Mouse (Mus musculus) lung, embryonic 14.5 days (tissue): ENCODE measurements around the gene Med10. TPM values are rescaled to one million over a fixed set of nuclear protein-coding genes. Genes with fewer than 3 reads are reported as not detected.

ENCODE experiments used
- ATAC-seq: fragments of 200-750 bp; cut with Nextera tagmentation; 2 replicates; pipeline ENCODE4 v1.8.0; 2017; ENCODE audit warnings: mild to moderate bottlenecking, moderate TSS enrichment, moderate library complexity; ENCODE audit not compliant: insufficient read depth
- DNase-seq: peaks from one replicate; pipeline ENCODE4 v3.0.0-alpha.2; 2015
- H3K27ac ChIP-seq: fragments of 300-500 bp; sonication (generic); 2 replicates; pipeline ENCODE4 v1.5.1; 2014; ENCODE audit warnings: low read depth, mild to moderate bottlenecking, moderate library complexity
- H3K27me3 ChIP-seq: fragments of 300-500 bp; sonication (generic); 2 replicates; pipeline ENCODE4 v1.6.1; 2014; ENCODE audit warnings: low read length, control low read depth; ENCODE audit not compliant: insufficient read depth
- H3K36me3 ChIP-seq: fragments of 300-500 bp; sonication (generic); 2 replicates; pipeline ENCODE4 v1.6.1; 2014; ENCODE audit warnings: control low read depth; ENCODE audit not compliant: insufficient read depth
- H3K4me1 ChIP-seq: fragments of 300-500 bp; sonication (generic); 2 replicates; pipeline ENCODE4 v1.6.1; 2014; ENCODE audit warnings: antibody characterized with exemption, control low read depth; ENCODE audit not compliant: insufficient read depth
- H3K4me2 ChIP-seq: fragments of 300-500 bp; sonication (generic); 2 replicates; pipeline ENCODE4 v1.6.1; 2014; ENCODE audit warnings: mild to moderate bottlenecking
- H3K4me3 ChIP-seq: fragments of 300-500 bp; sonication (generic); 2 replicates; pipeline ENCODE4 v1.5.1; 2014; ENCODE audit warnings: low read depth, low read length
- H3K9ac ChIP-seq: fragments of 300-500 bp; sonication (generic); 2 replicates; pipeline ENCODE4 v1.6.1; 2014
- H3K9me3 ChIP-seq: fragments of 300-500 bp; sonication (generic); 2 replicates; pipeline ENCODE4 v1.6.1; 2016; ENCODE audit warnings: low read depth, low read length, control low read depth
- CTCF ChIP-seq: IDR thresholded peaks from 2 replicates; pipeline ENCODE4 v1.5.1; 2016; ENCODE audit warnings: antibody characterized with exemption, low read depth
- WGBS: fragments of 180-500 bp; shearing (Covaris S2); extraction: QIAGEN DNeasy Blood & Tissue Kit; methylation state at CpG from one replicate; pipeline ENCODE4 v1.1.7; 2014; 5-methylcytosine and 5-hydroxymethylcytosine counted together
- polyA plus RNA-seq: library from polyadenylated mRNA; unstranded; fragments of >200 nt; fragmentation: Nextera tagmentation; extraction: Ambion mirVana; gene quantifications from 2 replicates; pipeline ENCODE4 v1.2.1, GENCODE M21; 2014

Med10 gene
- polyA plus RNA-seq = 137 and 143 TPM in 2 replicates

DNA sequence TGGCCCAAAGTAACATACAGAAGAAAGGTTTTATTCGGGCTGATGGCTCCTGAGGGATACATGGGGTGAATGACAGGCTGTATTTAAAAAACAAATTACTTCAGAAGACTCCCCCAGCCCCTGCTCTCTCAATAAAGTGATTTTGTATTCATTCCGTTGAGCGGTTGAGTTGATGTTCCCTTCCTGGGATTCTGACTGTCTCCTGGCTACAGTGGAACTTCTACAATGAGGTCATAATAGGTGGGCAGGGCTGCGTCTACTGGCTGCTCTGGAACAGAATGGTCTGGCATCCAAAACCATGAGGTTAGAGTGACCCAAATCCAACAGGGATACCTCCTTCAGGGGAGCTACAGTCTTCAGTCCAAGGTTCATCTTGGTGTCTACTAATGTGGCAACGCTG is at the start of gene Med10:
Med10 (plus strand) TSS at position 301 of the 400 bp plus-strand sequence.
- H3K4me2 ChIP-seq = no peak within 1 kb of the TSS
- H3K4me1 ChIP-seq = no peaks in the 10 kb centered on the region
- WGBS = 80% methylated on average over 5 of the region's 5 CpGs
- H3K27ac ChIP-seq = no peak within 1 kb of the TSS
- no peaks in the 10 kb centered on the region for H3K9me3 ChIP-seq
- TF ChIP-seq CTCF = no peak
- H3K36me3 ChIP-seq = no peaks in the 10 kb centered on the region
- DNase-seq = no peak
- H3K4me3 ChIP-seq = no peak within 1 kb of the TSS
- H3K27me3 ChIP-seq = no peaks in the 10 kb centered on the region
- no peak for ATAC-seq
- H3K9ac ChIP-seq = no peak within 1 kb of the TSS

DNA sequence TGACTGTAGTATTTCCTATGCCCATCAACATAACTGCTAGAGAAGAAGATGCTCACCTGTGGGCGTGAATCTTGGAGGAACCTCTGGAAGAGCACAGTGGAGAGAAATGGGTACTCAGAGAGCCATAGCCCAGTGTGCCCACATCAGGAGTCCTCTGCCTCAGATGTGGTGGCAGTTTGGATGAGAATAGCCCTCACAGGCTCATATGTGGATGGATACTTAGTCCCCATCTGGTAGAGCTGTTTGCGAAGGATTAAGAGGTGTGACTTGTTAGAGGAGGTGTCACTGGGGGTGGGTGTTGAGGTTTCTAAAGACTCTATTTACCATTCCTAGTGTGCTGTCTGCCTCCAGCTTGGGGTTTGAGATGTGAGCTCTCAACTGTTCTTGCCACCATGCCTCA is 49.3 kb upstream of the Med10 start:
- no peaks in the 10 kb centered on the region for H3K9me3 ChIP-seq
- DNase-seq (no peak), ATAC-seq (no peak)
- no peak for TF ChIP-seq CTCF
- 57% methylated on average over 2 of the region's 2 CpGs for WGBS
- H3K27ac ChIP-seq = no peak overlapping the region
- H3K4me3 ChIP-seq = no peak overlapping the region
- H3K27me3 ChIP-seq = no peaks in the 10 kb centered on the region
- H3K9ac ChIP-seq = no peak overlapping the region
- no peak overlapping the region for H3K4me2 ChIP-seq
- no peaks in the 10 kb centered on the region for H3K36me3 ChIP-seq
- no peaks in the 10 kb centered on the region for H3K4me1 ChIP-seq

DNA sequence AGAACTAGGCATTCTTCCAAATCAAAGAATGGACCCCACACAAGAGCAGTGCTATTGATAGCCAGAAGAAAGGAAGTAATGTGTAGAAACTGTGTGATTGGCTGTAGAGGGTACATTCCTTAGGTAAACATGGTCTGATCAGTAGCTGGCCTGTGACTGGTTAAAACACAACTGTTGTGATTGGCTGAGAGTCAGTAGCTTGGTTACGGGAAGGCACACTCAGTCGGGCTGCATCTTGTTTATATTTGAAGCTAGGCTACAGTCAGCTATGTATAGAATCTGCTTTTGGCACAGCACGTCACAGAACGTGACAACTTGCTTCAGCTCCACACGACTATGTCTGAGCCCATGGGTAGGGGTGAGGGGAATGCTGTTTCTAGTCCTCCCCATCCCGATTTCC is 43.2 kb upstream of the Med10 start:
- H3K4me1 ChIP-seq = no peaks in the 10 kb centered on the region
- peak; percentile 86 for ATAC-seq
- DNase-seq = peak; percentile 51
- no peaks in the 10 kb centered on the region for H3K27me3 ChIP-seq
- no peak for TF ChIP-seq CTCF
- H3K9ac ChIP-seq = no peak overlapping the region
- H3K36me3 ChIP-seq = no peaks in the 10 kb centered on the region
- no peaks in the 10 kb centered on the region for H3K9me3 ChIP-seq
- H3K4me3 ChIP-seq = no peak overlapping the region
- H3K27ac ChIP-seq = no peak overlapping the region
- H3K4me2 ChIP-seq = no peak overlapping the region
- WGBS = 44% methylated on average over 6 of the region's 6 CpGs

DNA sequence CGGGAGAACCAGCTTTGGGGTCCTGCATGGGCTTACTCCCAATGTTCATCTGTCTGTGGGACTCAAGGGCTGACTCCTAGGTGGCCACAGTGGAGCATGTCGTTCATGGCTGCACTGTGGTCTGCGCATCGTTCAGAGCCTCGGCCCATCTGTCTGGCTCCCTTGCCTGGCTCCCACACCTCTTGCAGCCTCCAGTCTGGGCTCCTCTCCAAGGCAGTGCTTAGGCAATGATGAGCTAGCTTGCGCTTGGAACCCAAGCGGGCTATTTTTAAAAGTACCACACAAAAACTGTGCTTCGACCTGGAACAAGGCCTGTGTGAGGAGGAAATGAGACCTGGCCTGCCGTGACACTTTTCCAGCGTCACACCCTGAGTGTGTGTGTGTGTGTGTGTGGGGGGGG is 40.8 kb upstream of the Med10 start:
- DNase-seq (peak; percentile 76), ATAC-seq (peak; percentile 78)
- H3K4me3 ChIP-seq = no peak overlapping the region
- no peak overlapping the region for H3K9ac ChIP-seq
- no peak overlapping the region for H3K4me2 ChIP-seq
- no peaks in the 10 kb centered on the region for H3K36me3 ChIP-seq
- no peaks in the 10 kb centered on the region for H3K4me1 ChIP-seq
- 64% methylated on average over 10 of the region's 10 CpGs for WGBS
- no peak overlapping the region for H3K27ac ChIP-seq
- no peaks in the 10 kb centered on the region for H3K27me3 ChIP-seq
- no peaks in the 10 kb centered on the region for H3K9me3 ChIP-seq
- TF ChIP-seq CTCF = no peak

DNA sequence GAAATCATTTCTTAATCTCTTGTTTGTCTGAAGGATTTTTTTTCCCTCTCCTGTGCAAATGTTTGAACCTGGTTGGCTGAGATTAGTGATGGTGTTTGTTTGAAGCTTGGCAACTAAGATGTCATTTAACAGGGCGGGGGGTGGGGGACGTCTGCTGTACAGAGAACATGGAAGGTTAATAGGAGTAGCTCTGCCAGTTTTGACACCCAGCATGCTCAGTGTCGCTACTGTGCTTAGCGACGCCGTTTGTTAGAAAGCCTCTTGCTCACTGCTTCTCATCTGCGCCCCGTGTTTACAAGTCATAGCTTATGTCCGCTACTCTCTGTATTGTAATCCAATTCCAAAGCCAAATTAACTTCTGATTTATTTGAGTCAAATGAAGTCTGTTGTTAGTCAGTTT is 37.5 kb upstream of the Med10 start:
- no peaks in the 10 kb centered on the region for H3K9me3 ChIP-seq
- 62% methylated on average over 9 of the region's 9 CpGs for WGBS
- TF ChIP-seq CTCF = no peak
- no peaks in the 10 kb centered on the region for H3K27me3 ChIP-seq
- H3K9ac ChIP-seq = no peak overlapping the region
- no peak for ATAC-seq
- no peaks in the 10 kb centered on the region for H3K36me3 ChIP-seq
- H3K4me3 ChIP-seq = no peak overlapping the region
- no peak overlapping the region for H3K4me2 ChIP-seq
- no peaks in the 10 kb centered on the region for H3K4me1 ChIP-seq
- no peak overlapping the region for H3K27ac ChIP-seq
- DNase-seq = no peak

DNA sequence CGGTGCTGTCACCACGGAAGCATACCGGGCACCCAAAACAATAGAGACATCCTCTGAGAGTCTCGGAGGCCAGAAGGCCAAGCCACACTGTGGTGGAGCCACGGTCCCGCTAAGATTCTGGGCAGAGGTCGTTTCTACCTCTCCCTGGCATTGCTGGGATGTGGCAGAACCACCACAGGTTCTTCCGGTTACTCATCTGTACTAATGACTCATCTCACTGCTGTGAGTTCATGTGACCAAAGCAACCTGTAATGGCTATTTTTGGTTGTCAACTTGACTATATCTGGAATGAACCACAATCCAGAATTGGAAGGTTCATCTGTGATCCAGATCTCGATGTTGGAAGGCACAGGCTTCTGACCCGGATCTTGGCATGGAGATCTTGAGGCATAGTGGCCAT is 34.0 kb upstream of the Med10 start:
- no peaks in the 10 kb centered on the region for H3K4me1 ChIP-seq
- DNase-seq (no peak), ATAC-seq (no peak)
- TF ChIP-seq CTCF = no peak
- no peaks in the 10 kb centered on the region for H3K9me3 ChIP-seq
- no peaks in the 10 kb centered on the region for H3K36me3 ChIP-seq
- no peaks in the 10 kb centered on the region for H3K27me3 ChIP-seq
- WGBS = 86% methylated on average over 10 of the region's 10 CpGs
- no peak overlapping the region for H3K9ac ChIP-seq
- no peak overlapping the region for H3K27ac ChIP-seq
- no peak overlapping the region for H3K4me2 ChIP-seq
- no peak overlapping the region for H3K4me3 ChIP-seq

DNA sequence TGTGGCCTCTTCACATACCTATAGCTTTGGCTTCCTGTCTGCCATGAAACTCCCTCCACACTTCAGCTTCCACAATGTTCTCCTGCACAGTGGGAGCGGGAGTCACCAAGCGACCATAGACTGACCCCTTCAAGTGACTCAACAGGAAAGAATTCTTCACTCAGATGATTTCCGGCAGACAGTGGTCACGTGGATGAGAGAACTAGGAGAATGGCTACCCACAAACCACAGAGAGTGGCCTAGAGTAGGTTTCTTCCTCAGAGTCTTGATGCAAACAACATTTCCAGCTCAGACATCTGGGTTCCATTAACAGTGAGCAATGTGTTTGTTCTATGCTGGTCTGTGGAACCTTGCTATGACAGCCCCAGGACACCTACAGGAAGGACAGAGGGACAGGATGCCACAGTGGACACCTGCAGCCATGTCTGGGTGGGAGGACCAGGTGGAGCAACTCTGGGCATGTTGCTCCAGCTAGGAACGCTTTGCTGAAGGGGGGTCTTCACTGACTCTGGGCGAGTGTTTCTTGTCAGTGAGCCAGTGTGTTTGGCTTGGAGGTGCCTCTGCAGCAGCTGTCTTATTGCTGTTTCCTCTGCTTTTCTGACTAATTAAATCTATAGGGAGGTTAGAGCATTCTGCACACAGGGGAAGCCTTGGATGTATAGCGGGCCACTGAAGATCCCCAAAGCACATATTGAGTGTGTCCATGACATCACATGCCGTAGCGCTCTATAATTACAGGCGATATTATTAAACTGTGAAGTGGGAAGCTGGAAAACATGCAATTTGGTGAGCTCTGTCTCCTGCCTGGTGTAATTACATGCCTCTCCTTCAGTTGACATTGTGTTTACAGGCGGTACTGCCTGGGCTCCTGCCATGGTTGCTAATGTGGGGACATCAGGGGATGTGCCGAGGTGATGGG is 31.4 kb upstream of the Med10 start:
- no peaks in the 10 kb centered on the region for H3K27me3 ChIP-seq
- no peak for DNase-seq
- no peak overlapping the region for H3K9ac ChIP-seq
- H3K36me3 ChIP-seq = no peaks in the 10 kb centered on the region
- H3K4me3 ChIP-seq = no peak overlapping the region
- ATAC-seq = no peak
- H3K4me1 ChIP-seq = no peaks in the 10 kb centered on the region
- H3K9me3 ChIP-seq = no peaks in the 10 kb centered on the region
- no peak overlapping the region for H3K4me2 ChIP-seq
- TF ChIP-seq CTCF = no peak
- 80% methylated on average over 12 of the region's 12 CpGs for WGBS
- H3K27ac ChIP-seq = no peak overlapping the region
